Mouse (Mus musculus) lung, adult 2 months (tissue): Measurements from ENCODE around the gene Rnf216.

Experiments used
- CTCF ChIP-seq: fragments of 200-500 bp; IDR thresholded peaks from 2 replicates; pipeline ENCODE4 v1.5.1; 2011; ENCODE audit warnings: mild to moderate bottlenecking, low read length, control low read depth; ENCODE audit not compliant: insufficient read depth
- POLR2A ChIP-seq: fragments of 200-500 bp; IDR thresholded peaks from 2 replicates; pipeline ENCODE4 v1.6.1; 2011; ENCODE audit warnings: low read depth, mild to moderate bottlenecking, control low read depth, low read length, borderline replicate concordance; ENCODE audit errors: extremely low read depth

- no peak for TF ChIP-seq POLR2A
- no peak for TF ChIP-seq CTCF
These were observed 57.2 kb downstream of the Rnf216 start for GRCm38 (mm10) chr5:143055501-143056125.
